Mouse (Mus musculus): Measurements from ENCODE around the gene Hspa12b.

- TF ChIP-seq POLR2A (IDR thresholded peaks at IDR 0.05; ENCODE audit: borderline replicate concordance, control insufficient read depth, low read depth, low read length) (no peak), CTCF (IDR thresholded peaks at IDR 0.05; ENCODE audit: control insufficient read depth, insufficient read depth, low read length) (no peak)
Observed at GRCm38 (mm10) chr2:131089634-131090033, 37.4 kb upstream of the Hspa12b start.

All from bone marrow, adult 2 months (tissue).